Mouse (Mus musculus) retina, adult 2 months (tissue): ENCODE data around the gene BC028528.
"Not testable (repeated sequence)": the region's sequence is repeated elsewhere in the genome, so short reads cannot be mapped to it uniquely, and the experiment has no call there.

Experiments
- DNase-seq: peaks from one replicate; pipeline ENCODE4 v3.0.0-alpha.2; 2012; ENCODE audit warnings: low read depth, low spot score

Gene BC028528

DNA sequence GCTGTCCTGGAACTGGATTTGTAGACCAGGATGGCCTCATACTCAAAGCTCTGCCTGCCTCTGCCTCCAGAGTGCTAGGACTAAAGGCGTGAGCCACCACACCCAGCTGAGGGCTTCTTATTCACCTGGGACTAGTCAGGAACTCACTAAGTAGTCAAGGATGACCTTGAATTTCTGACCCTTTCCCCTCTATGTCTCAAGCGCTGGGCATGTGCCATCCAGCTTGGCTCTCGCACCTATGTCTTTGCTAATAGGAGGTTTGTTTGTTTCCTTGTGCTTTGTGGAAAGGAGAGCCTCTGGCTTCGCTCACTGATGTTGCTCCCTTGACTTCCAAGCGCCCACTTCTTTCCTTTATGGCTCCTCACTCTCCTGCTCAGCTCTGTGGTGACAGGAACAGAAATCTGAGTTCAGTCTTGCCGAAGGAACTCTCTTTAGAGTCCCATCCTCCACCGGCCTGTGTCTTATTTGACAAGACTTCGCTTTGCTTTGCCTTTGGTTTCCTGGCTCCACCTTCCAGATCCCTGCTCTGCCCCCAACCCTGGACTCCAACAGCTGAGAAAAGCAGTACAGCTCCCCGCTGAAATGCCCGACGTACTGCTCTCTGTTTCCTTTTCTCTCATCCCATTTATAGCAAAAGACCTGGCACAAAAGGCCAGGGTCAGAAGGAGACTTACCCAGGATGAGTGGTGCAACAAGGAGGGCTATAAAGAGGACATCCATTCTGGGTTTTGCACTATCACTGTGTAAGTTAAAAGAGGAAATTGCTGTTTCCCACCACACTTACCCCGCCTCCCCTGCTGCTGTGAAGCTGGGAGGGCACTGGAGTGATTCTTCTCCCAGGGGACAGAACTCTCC, at the start of gene BC028528:
Gene BC028528, minus strand, starts transcription at position 795 of the 855 bp plus-strand sequence.
- DNase-seq, result no peak

- no peak for DNase-seq
Observed at GRCm38 (mm10) chr3:95938835-95939234, 47.0 kb upstream of the BC028528 start.

GRCm38 (mm10) chr3:95938217-95938616, 46.4 kb upstream of the BC028528 start:
- no peak for DNase-seq

- no peak for DNase-seq
Observed at GRCm38 (mm10) chr3:95934448-95934847, 42.6 kb upstream of the BC028528 start.

- DNase-seq, result peak; percentile 77
Observed at GRCm38 (mm10) chr3:95933111-95933750, 41.4 kb upstream of the BC028528 start.

GRCm38 (mm10) chr3:95932566-95932965, 40.8 kb upstream of the BC028528 start:
- DNase-seq, result no peak

DNA sequence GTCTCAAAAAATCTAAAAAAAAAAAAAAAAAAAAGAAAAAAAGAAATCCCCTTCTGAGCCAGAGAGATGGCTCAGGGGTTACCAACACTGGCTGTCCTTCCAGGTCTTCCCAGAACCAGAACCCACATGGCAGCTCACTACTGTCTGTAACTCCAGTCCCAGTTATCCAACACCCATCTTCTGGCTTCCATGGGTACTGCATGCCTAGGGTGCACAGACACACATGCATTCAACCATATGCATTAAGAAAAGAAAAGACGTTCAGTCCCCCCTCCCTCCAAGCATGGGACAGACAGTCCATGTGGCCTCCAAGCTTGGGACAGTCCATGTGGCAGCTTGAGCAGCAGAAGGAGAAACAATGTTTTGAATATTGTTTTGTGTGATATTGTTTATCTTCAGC, 40.4 kb upstream of the BC028528 start:
- no peak for DNase-seq

DNA sequence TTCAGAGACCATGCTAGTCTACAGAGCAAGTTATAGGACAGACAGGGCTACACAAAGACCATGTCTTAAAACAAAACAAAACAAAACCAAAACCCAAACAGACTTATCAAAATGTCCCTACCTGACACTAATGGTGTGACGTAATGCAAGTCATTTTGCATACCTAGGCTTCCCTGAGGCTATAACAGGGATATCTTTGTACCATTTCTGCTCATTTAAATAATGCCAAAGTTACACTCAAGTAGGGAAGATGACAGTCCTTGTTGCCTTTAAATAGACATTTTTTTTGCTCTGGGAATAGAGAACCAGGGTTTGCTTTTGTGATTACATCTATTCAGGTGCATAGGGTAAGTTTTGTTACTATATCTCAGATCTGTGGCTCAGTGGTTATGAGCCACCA, 39.7 kb upstream of the BC028528 start:
- no peak for DNase-seq

DNA sequence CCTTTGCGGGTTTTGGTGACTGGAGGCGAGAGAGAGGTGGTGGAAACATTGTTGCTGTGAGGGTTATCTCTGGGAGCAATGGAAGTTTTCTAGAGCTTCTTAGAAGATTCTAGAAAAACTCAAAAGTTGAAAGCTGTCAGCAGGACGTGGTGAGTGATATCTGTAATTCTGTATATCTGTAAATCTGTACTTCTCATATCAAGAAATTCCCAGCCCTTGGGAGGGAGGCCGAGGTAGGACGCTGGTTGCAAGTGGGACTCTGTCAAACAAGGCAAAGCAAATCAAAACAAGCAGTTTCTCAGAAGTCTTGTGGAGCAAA, 38.6 kb upstream of the BC028528 start:
- DNase-seq, result no peak

DNA sequence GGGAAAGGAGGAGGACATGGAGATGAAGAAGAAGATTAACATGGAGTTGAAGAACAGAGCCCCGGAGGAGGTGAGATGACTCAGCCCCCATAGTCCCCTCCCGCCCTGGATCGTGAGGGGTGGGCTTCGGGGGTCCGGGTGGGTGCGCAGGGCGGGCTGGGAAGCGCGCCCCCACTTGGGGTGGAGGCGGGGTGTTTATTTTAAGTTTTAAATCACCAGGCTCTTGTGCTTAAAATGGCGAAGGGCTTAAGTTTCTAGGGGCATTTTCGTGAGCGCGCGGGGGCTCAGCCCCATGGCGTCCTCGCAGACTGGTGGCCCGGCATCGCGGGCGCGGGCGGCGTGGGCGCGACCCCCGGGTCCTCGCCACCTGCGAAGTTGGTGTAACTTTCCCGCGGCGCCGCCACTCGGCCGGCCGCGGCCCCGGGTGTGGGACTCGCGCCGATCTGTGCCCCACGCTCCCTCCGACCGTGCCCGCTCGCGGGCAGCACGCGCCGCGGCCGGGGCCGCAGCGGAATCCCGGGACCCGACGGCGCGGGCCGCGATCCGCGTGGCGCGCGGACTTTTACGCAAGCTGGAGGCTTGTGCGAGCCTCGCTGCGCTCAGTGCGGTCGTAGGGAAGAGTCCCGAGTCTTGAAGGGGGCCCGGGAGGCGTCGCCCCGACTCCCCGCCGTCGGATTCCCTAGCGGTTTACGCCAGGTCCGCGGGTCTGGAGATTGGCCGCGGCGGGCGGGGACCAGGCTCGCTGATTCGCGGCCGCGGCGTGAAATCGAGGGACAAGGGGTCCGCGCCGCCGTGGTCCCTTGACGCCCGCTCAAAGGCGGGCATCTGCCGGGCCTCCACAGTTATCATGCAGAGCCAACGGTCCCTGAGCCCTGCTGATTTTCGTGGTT, 38.0 kb upstream of the BC028528 start:
- DNase-seq, result no peak

DNA sequence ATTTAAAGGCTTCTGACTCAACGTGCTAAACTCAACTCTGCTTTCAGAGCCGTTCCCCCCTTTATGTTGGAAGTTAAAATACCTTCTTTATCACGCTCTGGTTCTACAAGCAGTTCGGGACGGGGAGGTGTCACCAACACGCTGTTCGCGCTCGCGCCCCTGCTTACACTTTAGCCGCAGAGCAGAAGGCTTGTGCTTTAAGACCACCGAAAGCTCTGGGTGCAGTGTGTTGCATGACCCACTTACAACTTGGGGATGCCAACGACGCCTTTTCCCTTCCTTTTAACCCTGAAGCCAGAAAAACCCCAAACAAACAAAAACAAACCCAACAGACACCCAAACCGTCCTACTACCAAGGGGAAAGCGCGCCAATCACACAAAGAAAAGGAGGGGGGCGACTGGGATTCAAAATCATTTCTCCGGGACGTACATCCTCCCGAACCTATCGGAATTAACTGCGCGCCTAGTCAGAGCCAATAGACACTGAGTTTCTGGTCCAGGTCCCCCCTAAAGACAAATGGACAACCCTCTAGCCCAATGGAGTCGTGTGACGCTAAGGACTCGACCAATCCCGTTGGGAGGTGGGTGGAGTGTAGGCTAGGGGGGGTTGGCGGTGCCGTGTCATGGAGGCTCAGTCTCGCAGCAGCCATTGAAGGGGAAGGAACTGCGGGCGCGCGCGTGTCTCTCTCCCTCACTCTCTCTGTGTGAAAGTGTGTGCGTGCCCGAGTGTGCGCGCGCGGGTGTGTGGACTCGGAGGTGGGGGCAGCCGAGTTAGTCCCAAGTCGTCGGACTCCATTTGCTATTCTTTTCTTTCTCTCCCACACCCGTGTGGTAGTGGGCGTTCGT, 37.1 kb upstream of the BC028528 start, which contains the start of gene Anp32e:
Gene Anp32e, plus strand, starts transcription at position 589 of the 846 bp plus-strand sequence.
- DNase-seq, result peak; percentile 99

GRCm38 (mm10) chr3:95928261-95928657, 36.5 kb upstream of the BC028528 start:
- no peak for DNase-seq

- no peak for DNase-seq
Observed at GRCm38 (mm10) chr3:95925087-95925486, 33.3 kb upstream of the BC028528 start.

- DNase-seq, result no peak
Observed at GRCm38 (mm10) chr3:95924185-95924584, 32.4 kb upstream of the BC028528 start.

DNA sequence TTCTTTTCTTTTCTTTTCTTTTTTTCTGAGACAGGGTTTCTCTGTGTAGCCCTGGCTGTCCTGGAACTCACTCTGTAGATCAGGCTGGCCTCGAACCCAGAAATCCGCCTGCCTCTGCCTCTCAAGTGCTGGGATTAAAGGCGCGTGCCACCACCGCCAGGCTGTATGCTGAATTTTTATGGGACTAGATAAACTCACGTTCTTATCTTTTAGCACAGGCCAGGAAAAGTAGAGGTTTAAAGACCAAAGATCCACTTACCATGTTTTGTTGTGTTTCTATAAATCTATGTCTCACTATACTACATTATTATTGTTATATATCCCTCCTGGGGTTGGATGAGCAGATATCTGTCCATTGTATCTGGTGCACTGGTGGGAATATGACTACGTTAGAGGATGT, 31.6 kb upstream of the BC028528 start:
- not testable (repeated sequence) for DNase-seq

GRCm38 (mm10) chr3:95920532-95920931, 28.7 kb upstream of the BC028528 start:
- not testable (repeated sequence) for DNase-seq

DNA sequence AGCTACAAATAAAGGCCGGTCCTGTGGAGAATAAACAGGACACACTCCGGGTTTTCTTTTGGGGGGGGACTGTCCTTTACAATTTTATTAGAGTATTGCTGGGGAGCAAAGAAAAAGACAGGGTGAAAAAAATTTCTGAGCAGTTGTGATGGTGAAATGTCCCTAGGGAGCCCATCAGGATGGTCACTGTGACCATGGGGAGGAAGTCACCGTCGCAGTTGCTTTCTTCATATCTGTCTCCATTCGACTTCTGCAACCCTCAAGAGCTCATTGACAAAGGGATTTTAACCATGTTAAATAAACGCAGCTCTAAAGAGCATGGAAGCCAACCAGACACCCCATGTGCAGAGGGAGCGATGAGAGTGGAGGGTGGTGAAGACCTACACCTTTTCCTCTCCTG, 25.0 kb upstream of the BC028528 start:
- no peak for DNase-seq

DNA sequence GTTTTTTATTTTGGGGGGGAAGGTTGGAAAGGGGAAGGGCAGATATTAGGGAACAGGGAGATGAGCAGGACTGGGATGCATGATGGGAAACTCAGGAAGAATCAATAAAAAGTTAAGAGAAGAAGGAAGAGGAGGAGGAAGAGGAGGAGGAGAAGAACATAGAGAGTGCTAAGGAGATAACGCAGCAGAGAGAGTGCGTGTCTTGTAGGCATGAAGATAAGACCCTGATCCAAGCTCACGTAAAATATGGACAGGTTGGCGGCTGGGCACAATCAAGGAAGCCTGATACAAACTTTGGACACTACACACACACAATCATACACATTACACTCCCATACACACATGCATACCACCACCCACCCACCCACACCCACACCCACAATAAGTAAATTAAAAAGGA, 22.9 kb upstream of the BC028528 start:
- DNase-seq, result no peak

- DNase-seq, result no peak
Observed at GRCm38 (mm10) chr3:95907613-95908012, 15.8 kb upstream of the BC028528 start.

- DNase-seq, result no peak
Observed at GRCm38 (mm10) chr3:95906860-95907259, 15.1 kb upstream of the BC028528 start.

GRCm38 (mm10) chr3:95905940-95906492, 14.2 kb upstream of the BC028528 start:
- no peak for DNase-seq
